Mouse (Mus musculus) MEL (cell line): ENCODE results near the gene Ell.

Experiments
- CTCF ChIP-seq, 3 experiments: IDR thresholded peaks in 2 of 3; conservative IDR thresholded peaks in 1 of 3; 2 replicates each; pipeline ENCODE4 v1.5.1; 2011 to 2012; ENCODE audit warnings: low read length in 3 of 3, low read depth in 2 of 3, mild to moderate bottlenecking in 2 of 3, improper control_type of control experiment in 1 of 3, inconsistent platforms in 1 of 3, mixed read lengths in 1 of 3, moderate library complexity in 1 of 3; ENCODE audit not compliant: control insufficient read depth in 1 of 3, insufficient read depth in 1 of 3, poor library complexity in 1 of 3, severe bottlenecking in 1 of 3
- GABPA ChIP-seq: IDR thresholded peaks from 2 replicates; pipeline ENCODE4 v1.6.1; 2012; ENCODE audit warnings: low read depth, mild to moderate bottlenecking, inconsistent platforms, low read length, improper control_type of control experiment, moderate library complexity
- GATA1 ChIP-seq: IDR thresholded peaks from 2 replicates; pipeline ENCODE4 v1.6.1; 2011; ENCODE audit warnings: low read depth, low read length, improper control_type of control experiment
- POLR2A ChIP-seq, 2 experiments: IDR thresholded peaks; 2 replicates each; pipeline ENCODE4 v1.6.1; 2011 to 2012; ENCODE audit warnings: low read length in 2 of 2, mild to moderate bottlenecking in 2 of 2, control low read depth in 1 of 2, improper control_type of control experiment in 1 of 2, low read depth in 1 of 2, moderate library complexity in 1 of 2; ENCODE audit not compliant: control insufficient read depth in 1 of 2, insufficient read depth in 1 of 2, poor library complexity in 1 of 2
- TAL1 ChIP-seq: IDR thresholded peaks from 2 replicates; pipeline ENCODE4 v1.6.1; 2012; ENCODE audit warnings: mild to moderate bottlenecking, inconsistent platforms, low read length, moderate library complexity, mixed read lengths

GRCm38 (mm10) chr8:70541081-70541480 is 1.8 kb downstream of the Ell start:
- TF ChIP-seq POLR2A (IDR thresholded peaks at IDR 0.05; ENCODE audit: control insufficient read depth in 1 of 2, insufficient read depth in 1 of 2, low read depth in 1 of 2, low read length in 2 of 2, poor library complexity in 1 of 2), result no peak
- no peak for TF ChIP-seq GABPA
- no peak for TF ChIP-seq TAL1
- TF ChIP-seq CTCF (IDR thresholded peaks at IDR 0.05 in 2 of 3, conservative IDR thresholded peaks at IDR 0.05 in 1 of 3; ENCODE audit: control insufficient read depth in 1 of 3, insufficient read depth in 1 of 3, low read depth in 2 of 3, low read length in 3 of 3, poor library complexity in 1 of 3, severe bottlenecking in 1 of 3), result no peak
- no peak for TF ChIP-seq GATA1
